Mouse (Mus musculus): Measurements from ENCODE around the gene Spesp1.

- TF ChIP-seq CTCF (IDR thresholded peaks at IDR 0.05; ENCODE audit: low read depth, low read length) (no peak), GATA1 (IDR thresholded peaks at IDR 0.05; ENCODE audit: borderline replicate concordance, low read length) (no peak), TAL1 (conservative IDR thresholded peaks at IDR 0.05; ENCODE audit: low read depth, low read length) (no peak), POLR2AphosphoS5 (IDR thresholded peaks at IDR 0.05; ENCODE audit: insufficient replicate concordance, low read depth, low read length) (no peak), GATA2 (IDR thresholded peaks at IDR 0.05; ENCODE audit: borderline replicate concordance, low read depth, low read length) (no peak)
Measured at GRCm38 (mm10) chr9:62270775-62271399, 11.1 kb downstream of the Spesp1 start.

All from G1E (cell line).